Mouse (Mus musculus): Measurements from ENCODE around the gene Tns1. TPM values are rescaled to one million over a fixed set of nuclear protein-coding genes. Genes with fewer than 3 reads are reported as not detected.

Tns1 gene
- polyA plus RNA-seq, 1 experiment from 2014 or later, result 121 TPM

Other genes with a start within 250 kb of the Tns1 start
- gene Rufy4, start 1.1 kb upstream of the Tns1 start, polyA plus RNA-seq (2015; fragmentation: Nextera tagmentation; extraction: Ambion mirVana), result 0.43 and 0.49 TPM in 2 replicates
- gene Cxcr2, start 29.5 kb upstream of the Tns1 start, polyA plus RNA-seq (2015; fragmentation: Nextera tagmentation; extraction: Ambion mirVana), result 0.13 and 0.15 TPM in 2 replicates
- not detected in 2 replicates for gene Cxcr1, start 70.2 kb upstream of the Tns1 start, polyA plus RNA-seq (2015; fragmentation: Nextera tagmentation; extraction: Ambion mirVana)
- 406 and 413 TPM in 2 replicates for gene Arpc2, start 111.6 kb upstream of the Tns1 start, polyA plus RNA-seq (2015; fragmentation: Nextera tagmentation; extraction: Ambion mirVana)
- 0.13 and 0.34 TPM in 2 replicates for gene Gpbar1, start 154.1 kb upstream of the Tns1 start, polyA plus RNA-seq (2015; fragmentation: Nextera tagmentation; extraction: Ambion mirVana)
- gene Aamp, start 160.3 kb upstream of the Tns1 start, polyA plus RNA-seq (2015; fragmentation: Nextera tagmentation; extraction: Ambion mirVana), result 168 and 209 TPM in 2 replicates
- 276 and 288 TPM in 2 replicates for gene Pnkd, start 160.5 kb upstream of the Tns1 start, polyA plus RNA-seq (2015; fragmentation: Nextera tagmentation; extraction: Ambion mirVana)
- 44.9 and 48.1 TPM in 2 replicates for gene Tmbim1, start 181.2 kb upstream of the Tns1 start, polyA plus RNA-seq (2015; fragmentation: Nextera tagmentation; extraction: Ambion mirVana)
- gene Catip, start 237.7 kb upstream of the Tns1 start, polyA plus RNA-seq (2015; fragmentation: Nextera tagmentation; extraction: Ambion mirVana), result 0.38 and 0.39 TPM in 2 replicates

Measured in heart, embryonic 15.5 days (tissue).